In genomic region chr8:94205736-94206135, GRCm38 (mm10) we compare ENCODE assay signal across 8 mouse cellular contexts. TPM values are rescaled to one million over a fixed set of nuclear protein-coding genes. Genes with fewer than 3 reads are reported as not detected.
DNase-seq lines count a peak whose midpoint lies in the region; TF ChIP-seq lines count a peak whose summit lies in the region.

No protein-coding gene starts in this region.

- H3K4me1 ChIP-seq in lung, adult 2 months (ENCODE audit: control insufficient read depth, insufficient read depth, low read length), result no peaks in the 10 kb centered on the region

- TF ChIP-seq POLR2A in lung, adult 2 months (IDR thresholded peaks at IDR 0.05; ENCODE audit: borderline replicate concordance, extremely low read depth, low read depth, low read length), result no peak

- TF ChIP-seq CTCF in lung, adult 2 months (IDR thresholded peaks at IDR 0.05; ENCODE audit: insufficient read depth, low read length), result peak; percentile 86

- WGBS in lung, adult 2 months, result 21% methylated on average over 5 of the region's 5 CpGs

- no peak overlapping the region for H3K4me3 ChIP-seq in lung, adult 2 months (replicated peaks; ENCODE audit: extremely low read depth, low read depth, low read length)

- DNase-seq in CD8-positive naive resting alpha-beta T cell, adult 2 months (ENCODE audit: low read depth in 2 of 2, low spot score in 2 of 2), result peak; percentile 15 to 20
- DNase-seq in NIH3T3 (ENCODE audit: low read depth), result peak; percentile 92
- peak; percentile 79 for DNase-seq in cerebellum, adult 9-10 months
- DNase-seq in gastrocnemius, postnatal 10 days, result peak; percentile 80
- DNase-seq in kidney, adult 8-10 months, result peak; percentile 48 to 77
- peak; percentile 68 for DNase-seq in lung, adult 2 months
- DNase-seq in ovary, postnatal 36 days (ENCODE audit: low spot score), result peak; percentile 72
- no peak for DNase-seq in T-cell, adult 2 months (ENCODE audit: low spot score)

RNA-seq across cellular contexts. Expression of gene Nup93, which starts 8.6 kb away (rescaled TPM):
- total RNA-seq in gastrocnemius, postnatal 10 days (2021), result 10 to 100 TPM; 19.3 to 20.3 TPM
- 10.7 and 15.9 TPM in 2 replicates for polyA plus RNA-seq in lung, adult 2 months (2012; rRNA removed)

RNA-seq across cellular contexts. Expression of gene Mt1, which starts 26.9 kb away (rescaled TPM):
- 10 to 100 TPM; 29.0 to 43.8 TPM for total RNA-seq in gastrocnemius, postnatal 10 days (2021)
- 417 and 493 TPM in 2 replicates for polyA plus RNA-seq in lung, adult 2 months (2012; rRNA removed)

RNA-seq across cellular contexts. Expression of gene Mt2, which starts 33.3 kb away (rescaled TPM):
- total RNA-seq in gastrocnemius, postnatal 10 days (2021), result 10 to 100 TPM; 35.0 to 63.8 TPM
- polyA plus RNA-seq in lung, adult 2 months (2012; rRNA removed), result 32.2 and 56.0 TPM in 2 replicates

RNA-seq across cellular contexts. Expression of gene Mt3, which starts 53.3 kb away (rescaled TPM):
- total RNA-seq in gastrocnemius, postnatal 10 days (2021), result 10 to 100 TPM; 11.0 to 22.2 TPM
- polyA plus RNA-seq in lung, adult 2 months (2012; rRNA removed), result 1.4 and 1.6 TPM in 2 replicates
